Mouse (Mus musculus) liver, postnatal 0 days (tissue): ENCODE data around the gene Tmcc3.

Source experiments
- CTCF ChIP-seq: sonication (generic); IDR thresholded peaks from 2 replicates; pipeline ENCODE4 v1.5.1; 2016; ENCODE audit warnings: antibody characterized with exemption, low read depth
- EP300 ChIP-seq: IDR thresholded peaks from 2 replicates; pipeline ENCODE4 v1.6.1; 2016; ENCODE audit warnings: antibody characterized with exemption, low read depth, mild to moderate bottlenecking

DNA sequence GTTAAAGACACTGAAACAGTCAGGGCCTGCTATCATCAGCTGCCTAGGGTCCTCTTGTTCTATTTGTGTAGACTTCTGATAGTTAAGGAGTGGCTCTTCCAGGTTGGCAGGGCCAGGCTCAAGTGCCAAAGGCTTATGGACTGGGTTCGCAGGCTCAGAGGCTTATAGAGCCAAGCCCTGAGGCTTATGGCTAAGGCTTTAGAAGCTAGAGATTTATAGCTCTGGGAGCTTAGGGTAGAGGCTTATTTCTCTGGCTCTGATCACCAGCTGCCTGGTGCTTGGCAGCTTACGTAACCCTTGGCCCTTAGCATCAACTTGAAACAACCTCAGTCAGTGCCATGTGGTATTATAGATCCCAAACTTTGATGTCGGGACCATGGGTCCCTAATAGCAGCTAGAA lies 13.3 kb upstream of the Tmcc3 start, which contains the start of gene Gm4792:
- TF ChIP-seq CTCF (no peak), EP300 (no peak)
